Mouse (Mus musculus): ENCODE measurements at regions not wholly inside any gene's neighbourhood (a gene's known extent, or its start where the extent isn't known, plus 50 kb on each side); places are given as distances from the start of the nearest gene placed in this dataset.

- TF ChIP-seq CTCF (IDR thresholded peaks at IDR 0.05; ENCODE audit: control insufficient read depth, insufficient read depth, low read length) (no peak), POLR2A (IDR thresholded peaks at IDR 0.05; ENCODE audit: borderline replicate concordance, control insufficient read depth, low read depth, low read length) (no peak)
Measured at GRCm38 (mm10) chr3:83704559-83704958, 61.6 kb upstream of the Sfrp2 start.
